Mouse (Mus musculus) frontal cortex, postnatal 36 days (tissue): ENCODE results near the gene Pp2d1.
"Not testable (repeated sequence)": the region's sequence is repeated elsewhere in the genome, so short reads cannot be mapped to it uniquely, and the experiment has no call there.

Experiments
- DNase-seq, 2 experiments: peaks; one replicate each; pipeline ENCODE4 v3.0.0; 2022; ENCODE audit warnings: low spot score in 2 of 2

Gene Pp2d1

DNA sequence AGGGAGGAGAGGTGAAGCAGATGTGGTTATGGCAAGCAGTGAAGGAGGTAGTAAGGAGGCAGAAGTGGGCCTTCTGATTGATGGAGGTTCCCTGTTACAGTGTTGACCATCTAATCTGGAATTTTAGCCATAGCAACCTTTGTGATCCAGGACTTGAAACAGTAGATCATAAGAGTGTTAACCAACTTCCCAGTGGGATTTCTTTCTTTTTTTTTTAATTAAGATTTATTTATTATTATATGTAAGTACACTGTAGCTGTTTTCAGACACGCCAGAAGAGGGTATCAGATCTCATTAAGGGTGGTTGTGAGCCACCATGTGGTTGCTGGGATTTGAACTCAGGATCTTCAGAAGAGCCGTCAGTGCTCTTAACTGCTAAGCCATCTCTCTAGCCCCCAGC is at the start of gene Pp2d1:
Gene Pp2d1 (minus strand): TSS at position 101 of the 400 bp plus-strand sequence.
- DNase-seq = not testable (repeated sequence)

DNA sequence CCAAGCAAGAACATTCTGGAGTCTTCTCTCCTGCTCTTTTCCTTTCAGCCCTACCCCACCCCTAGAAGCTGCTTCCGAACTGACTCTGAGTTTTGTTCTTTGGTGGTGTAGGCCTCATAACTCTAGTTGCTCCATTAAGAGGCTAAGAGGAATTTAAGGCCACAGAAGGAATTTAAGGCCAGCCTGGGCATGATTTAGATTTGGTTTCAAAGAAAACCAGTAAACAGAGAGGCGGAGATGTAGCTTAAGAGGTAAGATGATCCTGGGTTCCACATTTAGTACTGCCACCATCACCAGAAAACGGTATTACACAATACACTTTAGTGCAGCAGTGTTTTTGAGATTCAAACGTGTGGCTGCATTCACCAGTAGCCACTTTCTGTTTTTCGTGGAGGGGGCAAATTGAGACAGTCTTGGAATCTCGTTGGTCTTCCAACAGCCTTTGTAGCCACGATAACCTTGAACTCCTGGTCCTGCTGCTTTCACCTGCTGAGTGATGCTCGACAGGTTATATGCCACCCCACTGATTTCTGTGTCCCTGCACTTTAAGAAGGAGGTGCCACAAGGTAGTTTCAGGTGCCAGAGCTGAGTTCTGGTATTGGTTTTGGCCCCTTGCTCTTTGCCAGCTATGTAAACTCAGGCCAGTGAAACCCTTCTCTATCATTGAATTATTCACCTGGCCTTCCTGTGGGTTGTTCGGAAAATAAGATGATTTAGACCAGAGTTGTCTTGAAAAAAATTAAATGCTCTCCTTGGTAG is 49.0 kb upstream of the Pp2d1 start:
- DNase-seq = no peak

DNA sequence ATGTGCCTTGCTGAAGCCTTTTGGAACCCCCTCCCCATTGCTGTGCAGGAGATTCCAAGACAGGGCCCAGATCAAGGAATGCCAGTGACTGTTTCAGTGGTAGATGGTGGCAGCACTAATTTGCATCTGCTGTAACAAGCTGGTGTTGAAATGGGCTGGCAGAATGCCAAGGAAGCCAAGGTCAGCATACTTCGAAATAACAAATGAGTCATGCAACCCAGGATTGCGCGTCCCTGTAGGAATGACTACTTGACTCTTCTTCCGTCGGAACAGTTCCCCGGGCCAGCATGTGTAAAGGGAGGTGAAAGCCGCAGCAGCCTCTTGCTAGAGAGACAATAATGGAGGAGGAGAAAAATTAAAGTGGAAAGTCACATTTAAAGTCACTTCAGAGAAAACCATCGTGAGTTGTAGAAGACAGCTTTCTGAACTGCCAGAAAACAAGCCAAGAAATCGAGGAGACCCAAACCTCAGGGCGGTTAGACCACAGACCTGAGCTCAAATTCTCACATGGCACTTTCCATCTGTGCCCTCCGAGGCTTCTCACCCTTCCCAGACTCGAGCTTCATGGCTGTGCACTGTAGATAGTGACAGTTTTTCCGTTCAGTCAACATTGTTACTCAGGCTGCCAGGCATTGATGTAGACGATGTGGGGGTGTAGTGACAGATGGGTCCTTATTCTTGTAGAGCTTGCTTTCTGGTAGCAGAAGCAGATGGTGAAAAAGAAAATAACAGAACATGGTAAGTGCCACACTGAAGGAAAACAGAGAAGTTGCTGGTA is 48.0 kb upstream of the Pp2d1 start:
- DNase-seq = peak; percentile 73 to 91

DNA sequence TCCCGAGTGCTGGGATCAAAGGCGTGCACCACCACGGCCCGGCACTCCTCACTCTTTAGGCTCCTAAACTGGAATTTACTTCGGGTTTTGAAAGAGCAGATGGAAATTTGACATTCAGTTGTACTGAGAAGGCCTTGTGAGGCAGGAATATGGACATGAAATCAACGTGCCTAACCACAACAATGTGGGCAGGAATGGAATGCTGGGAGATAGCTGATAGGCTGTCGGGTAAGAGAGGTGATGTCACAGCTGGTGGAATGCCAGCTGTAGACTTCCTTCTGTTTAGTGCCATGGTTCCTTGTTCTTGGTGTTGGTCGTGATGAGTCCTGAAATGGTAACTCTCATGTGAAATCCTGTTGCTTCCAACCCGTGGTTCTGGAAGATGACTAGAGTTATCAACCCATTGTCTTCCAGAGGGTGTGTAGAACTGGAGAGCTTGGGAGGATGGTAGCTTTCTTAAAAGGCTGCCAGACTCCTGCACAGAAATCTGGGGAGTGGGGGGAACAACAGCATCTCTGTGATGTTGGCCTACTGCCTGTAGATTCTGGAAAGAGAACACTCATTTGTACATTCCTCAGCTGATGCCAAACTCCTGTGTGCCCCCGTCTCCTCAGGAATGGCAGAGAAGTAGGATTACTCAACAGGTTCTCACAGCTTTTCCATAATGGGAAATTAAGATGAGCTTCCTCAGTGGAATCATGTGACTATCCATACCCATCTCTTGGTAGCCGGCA is 44.8 kb upstream of the Pp2d1 start:
- DNase-seq = no peak

DNA sequence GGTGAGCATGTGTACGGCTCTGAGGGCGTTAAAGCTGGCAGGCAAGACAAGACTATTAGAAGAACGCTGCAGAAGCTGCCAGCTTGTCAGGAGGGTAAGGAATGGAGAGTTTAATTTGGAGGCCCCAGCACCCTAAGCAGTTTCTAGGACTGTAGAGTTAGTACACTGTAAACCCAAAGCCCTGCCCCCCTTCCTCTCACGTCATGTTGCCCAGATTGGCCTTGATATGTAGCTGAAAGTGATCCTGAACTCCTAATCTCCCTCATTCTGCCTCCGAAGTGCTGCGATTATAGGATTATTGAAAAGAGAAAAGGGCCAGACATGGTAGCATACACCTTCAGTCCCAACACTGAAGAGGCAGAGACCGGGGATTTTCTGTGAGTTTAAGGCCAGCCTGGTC is 43.6 kb upstream of the Pp2d1 start:
- no peak for DNase-seq

DNA sequence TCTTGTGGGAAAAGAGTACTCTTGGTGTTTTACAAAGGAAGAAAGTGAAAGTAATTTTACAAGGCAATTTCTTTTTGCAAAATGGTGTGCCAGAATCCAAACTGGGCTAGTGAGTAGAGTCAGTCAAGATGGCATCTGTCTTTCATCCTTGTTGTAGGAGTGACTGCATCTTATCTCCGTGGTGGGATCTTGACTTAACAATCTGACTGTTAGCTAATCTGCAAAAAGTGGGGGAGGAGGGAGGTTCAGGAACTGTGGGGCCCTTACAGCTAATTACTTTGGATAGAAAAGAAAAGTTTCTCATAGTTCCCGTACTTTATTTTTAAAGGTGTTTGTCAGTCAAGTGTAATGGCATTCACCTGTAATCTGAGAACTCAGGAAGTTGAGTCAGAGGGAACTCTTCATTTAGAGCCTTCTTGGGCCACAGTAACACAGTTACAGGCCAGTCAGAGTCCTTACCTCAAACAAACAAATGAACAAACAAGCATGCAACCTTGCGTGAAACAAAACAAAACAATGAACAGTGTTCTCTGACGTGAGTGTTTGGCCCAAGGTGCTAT is 42.9 kb upstream of the Pp2d1 start:
- DNase-seq = no peak

DNA sequence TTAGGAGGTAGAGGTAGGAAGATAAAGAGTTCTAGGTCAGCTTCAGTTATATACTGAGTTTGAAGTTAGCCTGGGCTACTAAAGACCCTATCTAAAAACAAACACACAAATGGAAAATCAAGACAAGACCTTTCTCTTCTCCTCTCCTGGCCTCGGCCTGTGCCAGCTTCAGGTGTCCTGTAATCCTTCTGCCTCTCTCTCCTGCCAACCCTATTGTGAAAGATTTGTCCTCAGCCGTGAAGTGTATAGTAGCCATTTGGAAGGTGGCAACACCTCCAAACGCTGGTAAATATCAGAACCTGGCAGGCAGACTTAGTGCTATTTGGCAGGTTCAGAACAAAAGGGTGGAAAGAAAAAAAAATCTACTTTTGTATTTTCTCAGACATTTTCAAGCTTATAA is 41.0 kb upstream of the Pp2d1 start:
- DNase-seq = no peak

DNA sequence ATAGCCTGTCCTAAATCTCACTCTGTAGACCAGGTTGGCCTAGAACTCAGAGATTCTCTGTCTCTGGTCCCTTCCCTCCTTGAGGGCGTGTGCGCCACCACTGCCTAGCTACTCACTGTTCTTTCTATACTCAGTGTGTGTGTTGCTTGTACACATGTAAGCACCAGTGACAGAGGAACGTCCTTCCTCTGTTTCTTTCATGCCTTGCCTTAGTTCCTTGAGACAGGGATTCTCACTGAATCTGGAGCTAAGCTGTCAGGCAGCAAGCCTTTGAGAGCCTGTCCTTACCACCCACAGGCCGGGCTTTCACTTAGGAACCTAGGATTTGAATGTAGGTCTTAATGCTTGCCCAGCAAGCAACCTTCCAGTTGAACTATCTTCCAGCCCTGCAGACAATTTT is 40.4 kb upstream of the Pp2d1 start:
- no peak for DNase-seq

DNA sequence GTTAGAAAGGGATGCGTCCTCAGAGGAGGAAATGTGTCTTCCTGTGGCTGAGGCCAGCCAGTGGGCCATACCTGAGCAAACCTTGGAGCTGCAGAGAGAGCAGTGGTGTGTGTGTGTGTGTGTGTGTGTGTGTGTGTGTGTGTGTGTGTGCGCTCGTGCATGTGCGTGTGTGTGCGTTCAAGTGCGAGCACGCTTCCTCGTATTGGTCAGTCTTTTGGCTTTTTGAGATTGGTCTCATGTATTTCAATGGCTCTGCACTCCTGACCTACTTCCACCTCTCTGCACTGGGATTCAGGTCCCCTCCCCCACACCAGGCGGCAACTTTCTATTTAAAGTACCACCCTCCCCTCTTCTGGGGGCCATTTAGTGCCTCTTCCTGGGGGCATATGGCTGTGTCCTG is 39.5 kb upstream of the Pp2d1 start:
- no peak for DNase-seq

DNA sequence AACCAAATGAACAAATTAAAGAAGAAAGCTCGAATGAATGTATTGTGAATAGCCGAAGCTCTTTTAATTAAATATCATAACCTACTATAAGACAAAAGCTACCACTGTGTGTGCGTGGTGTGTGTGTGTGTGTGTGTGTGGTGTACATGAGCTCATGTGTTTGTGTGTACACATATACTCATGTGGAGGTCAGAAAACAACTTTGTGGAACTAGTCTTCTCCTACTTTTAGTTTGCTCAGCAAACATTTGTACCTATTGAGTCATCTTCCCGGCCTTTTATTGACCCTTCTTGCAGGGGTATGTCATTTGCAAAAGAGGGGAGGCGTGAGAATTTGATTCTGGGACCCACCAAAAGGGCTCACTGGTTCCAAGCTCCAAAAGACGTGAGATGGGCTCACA is 39.0 kb upstream of the Pp2d1 start:
- no peak for DNase-seq

DNA sequence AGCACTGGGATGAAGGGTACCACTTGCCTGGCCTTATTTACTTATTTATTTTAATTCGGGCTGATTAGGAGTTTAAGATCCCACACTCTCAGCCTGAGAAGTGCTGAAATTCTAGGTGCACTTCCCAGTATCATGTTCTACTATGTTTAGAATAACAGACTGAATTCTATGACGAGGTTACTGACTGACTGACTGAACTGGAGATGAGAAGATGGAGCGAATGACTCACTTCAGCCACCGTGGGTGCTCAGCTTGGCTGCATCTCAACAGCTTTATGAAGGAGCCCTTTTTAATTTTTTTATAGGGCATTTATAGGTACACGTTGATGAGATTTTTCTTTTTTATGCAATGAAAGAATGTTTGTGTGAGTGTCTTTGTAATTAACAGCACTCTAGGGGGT is 38.5 kb upstream of the Pp2d1 start:
- no peak for DNase-seq

DNA sequence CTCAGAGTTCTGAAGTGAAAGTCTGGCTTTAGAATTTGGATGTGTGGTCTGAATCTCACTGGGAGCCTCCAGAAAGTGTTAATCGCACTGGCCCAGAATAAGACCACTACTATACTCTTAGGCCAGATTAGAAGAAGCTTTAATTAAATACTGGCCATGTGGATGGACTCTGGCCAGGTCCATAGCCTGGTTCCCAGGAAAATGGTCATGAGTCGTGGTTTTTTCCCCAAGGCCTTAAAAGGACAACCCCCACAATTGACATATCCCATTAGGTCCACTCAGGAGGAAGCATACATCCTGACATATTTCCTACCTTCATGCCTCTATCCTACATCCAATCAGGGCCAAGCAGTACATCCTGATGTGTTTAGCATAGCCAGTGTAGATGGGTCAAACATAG is 37.9 kb upstream of the Pp2d1 start:
- no peak for DNase-seq

DNA sequence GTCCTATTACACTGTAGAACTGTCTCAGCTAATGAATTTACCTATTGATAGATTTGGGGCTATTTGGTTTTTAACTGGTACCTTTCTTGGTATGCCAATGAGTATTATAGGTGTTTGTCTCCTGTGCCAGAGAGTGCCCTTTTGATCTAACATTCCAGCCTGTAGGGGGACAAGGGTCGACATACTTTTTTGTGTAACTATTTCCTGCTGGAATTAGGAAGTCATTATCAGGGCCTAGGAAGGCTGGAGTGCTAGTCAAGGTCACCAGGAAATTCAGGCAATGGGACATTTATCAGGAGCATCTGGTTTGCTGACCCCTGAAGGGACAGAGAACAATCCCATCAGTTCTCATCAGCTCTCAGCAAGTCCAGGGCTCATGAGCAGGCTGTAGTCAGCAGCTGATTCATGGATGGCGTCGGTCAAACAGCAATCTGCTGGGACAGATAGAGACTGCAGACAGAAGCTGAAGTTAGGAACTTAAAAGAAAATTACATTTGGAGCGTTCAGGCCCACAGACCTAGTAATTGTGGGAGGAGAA is 33.8 kb upstream of the Pp2d1 start:
- DNase-seq = no peak

DNA sequence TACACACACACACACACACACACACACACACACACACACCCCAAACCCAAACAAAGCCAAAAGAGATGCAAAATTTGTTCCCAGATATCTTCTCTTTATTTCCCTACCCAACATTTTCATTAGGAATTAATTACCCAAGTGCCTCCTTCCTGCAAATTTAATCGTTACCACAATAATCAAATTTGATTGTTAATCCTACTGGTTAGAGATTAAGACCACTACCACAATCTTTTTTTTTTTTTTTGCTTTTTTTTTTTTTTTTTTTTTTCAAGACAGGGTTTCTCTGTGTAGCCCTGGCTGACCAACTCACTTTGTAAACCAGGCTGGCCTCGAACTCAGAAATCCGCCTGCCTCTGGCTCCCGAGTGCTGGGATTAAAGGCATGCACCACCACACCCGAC is 31.7 kb upstream of the Pp2d1 start:
- DNase-seq = not testable (repeated sequence)

DNA sequence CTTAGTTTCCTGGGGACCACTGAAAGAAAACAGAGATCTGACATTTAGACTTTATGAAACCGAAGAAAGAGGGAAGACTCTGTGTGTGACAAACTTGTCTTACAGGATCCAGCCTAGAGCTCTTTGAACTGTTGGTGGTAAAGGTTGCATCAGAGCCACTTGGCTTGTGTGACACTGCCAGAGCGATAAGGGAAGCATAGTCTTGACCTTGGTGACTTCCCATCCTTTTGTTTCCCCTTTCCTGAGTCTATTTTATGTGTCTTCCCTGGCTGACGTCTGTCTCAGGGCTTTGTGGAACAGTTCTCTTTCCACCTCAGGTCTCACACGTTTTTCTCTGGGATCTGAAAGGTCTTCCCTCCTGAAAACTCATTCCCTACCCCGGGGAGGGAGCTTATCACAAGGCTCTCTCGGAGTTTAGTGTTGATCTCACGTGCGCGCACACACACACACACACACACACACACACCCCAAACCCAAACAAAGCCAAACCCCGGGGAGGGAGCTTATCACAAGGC is 31.2 kb upstream of the Pp2d1 start:
- no peak for DNase-seq

DNA sequence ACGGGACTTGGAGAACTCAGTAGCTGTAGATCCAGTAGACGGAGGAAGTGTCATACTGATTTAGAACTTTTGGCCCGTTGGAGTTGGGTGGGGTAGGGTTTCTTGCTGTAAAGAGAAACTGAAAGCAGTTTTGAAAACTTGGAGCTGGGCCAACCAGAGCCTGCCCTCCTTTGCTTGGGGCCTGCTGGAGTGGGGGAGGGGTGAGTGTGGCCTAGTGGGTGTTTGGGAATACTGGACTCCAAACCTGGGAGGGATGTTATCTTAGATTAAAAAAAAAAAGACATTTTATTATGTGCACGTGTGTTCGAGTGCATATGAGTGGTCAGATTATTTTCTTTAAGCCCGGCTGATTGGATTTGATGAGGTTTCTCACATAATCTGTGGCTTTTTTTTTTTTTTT is 30.6 kb upstream of the Pp2d1 start:
- DNase-seq = no peak

DNA sequence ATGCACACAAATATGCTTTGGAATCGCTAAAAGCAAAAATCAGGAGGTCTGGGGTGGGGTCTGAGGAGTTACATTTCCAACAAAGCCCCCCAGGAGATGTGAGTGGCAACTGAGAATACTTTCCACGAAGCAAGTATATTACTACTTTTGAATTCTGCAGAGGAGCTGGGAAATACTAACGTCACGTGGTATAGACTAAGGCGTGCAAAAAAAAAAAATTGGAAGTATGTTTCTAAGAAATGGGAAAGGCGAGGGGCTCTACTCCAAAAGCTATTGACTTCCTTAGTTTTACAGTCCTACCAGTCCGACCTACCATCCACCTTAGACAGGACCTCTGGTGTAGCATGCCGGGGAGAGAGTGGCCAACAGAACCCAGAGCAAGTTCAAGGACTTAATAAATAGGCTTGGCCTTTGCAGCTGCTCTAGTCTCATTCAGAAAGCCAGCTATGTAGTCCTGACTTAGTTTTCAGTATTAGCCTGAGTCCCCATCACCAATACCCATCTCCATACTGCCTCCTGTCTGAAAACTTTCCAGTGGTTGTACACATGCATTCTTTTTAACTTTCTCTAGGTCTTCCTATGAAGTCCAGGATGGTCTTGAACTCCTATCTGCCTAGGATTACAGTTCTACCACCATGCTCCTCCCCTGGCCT is 29.6 kb upstream of the Pp2d1 start:
- no peak for DNase-seq

DNA sequence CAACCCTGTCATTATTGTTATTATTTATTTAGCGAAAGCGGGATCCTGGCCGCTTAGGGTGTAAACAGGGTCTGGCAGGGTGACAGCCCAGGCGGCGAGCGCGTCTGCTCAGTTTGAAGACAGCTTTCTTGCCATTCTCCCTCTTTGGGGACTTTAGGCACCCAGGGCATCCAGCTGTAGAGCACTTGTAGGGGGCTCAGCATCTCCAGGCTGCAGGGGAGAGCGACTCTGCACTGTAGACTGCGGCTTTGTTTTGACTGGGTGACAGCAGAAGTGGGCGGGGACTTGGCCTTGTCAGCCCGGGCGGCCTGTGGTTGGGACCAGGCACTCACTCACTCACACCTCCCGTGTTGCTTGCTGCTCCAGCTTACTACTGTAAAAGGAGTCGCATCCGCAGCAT is 28.9 kb upstream of the Pp2d1 start:
- DNase-seq = peak; percentile 46 to 51

DNA sequence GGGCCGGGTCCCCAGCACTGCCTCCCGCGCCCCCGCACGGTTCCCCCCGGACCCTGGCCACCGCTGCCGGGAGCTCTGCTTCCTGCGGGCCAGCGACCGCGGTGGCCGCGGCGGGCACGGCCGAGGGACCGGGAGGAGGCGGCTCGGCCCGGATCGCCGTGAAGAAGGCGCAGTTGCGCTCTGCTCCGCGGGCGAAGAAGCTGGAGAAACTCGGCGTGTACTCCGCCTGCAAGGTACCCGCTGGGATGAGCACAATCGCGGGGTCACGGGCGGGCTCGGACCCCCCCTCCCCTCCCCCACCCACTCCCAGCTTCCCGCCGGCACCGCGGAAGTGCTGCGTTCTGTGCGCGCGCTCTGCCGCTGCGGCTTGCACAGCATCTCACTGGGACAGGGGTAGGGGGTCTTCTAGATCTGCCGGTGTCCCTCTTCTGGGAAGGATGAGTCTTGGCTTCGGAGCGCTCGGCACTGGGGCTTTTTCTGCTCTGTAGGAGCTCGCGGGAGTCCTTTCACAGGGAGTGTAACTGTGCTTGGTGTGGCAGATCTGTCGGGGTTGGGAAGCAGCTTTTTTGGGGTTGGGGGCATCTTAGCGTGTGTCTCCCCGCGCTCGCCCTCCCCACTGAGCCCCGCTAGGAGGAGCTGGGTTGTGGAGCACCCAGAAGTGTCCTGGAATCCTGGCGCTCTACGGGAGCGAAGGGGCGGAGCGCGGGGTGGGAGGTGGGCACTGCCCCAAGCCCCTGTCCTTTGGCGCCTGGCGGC is 28.3 kb upstream of the Pp2d1 start:
- DNase-seq = peak; percentile 24 to 26

DNA sequence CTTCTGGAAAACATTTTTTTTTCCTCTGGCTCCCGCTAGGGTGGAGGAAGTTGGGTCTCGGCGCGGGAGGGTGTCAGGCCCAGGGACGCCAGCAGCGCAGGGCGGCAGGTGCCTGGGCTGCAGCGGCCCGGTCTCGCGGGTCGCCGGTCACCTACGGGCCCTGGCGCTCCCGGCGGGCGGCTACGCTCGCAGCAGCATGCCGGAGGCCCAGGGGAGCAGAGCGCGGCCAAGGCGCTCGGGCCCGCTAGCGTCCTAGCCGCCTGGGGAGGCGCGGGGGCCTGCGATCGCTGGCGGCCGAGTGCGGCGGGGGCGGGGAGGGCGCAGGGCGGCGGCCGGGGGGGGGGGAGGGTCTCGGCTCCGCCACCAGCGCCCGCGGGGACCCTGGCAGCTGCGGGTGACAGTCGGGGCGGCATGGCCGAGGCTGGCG is 27.7 kb upstream of the Pp2d1 start:
- DNase-seq = peak; percentile 51 to 54
